In genomic region chr5:122747950-122748349, GRCm38 (mm10) we compare ENCODE assay signal across 20 mouse cellular contexts.
"Had no signal": no experiment of that assay in that cellular context is flagged by ENCODE, and none has a peak within 500 bp of the region (broad histone marks: within the 10 kb centered on the region; RNA-seq: fewer than 3 reads in every experiment).

No protein-coding gene starts in this region.

- ATAC-seq: intestine, postnatal 0 days had no signal

- DNase-seq: kidney, adult 2 months; kidney, postnatal 14 days; kidney, postnatal 4 days; left cerebral cortex, postnatal 4 days; liver, embryonic 13.5 days; midbrain, embryonic 14.5 days; retina, postnatal 1 day; right cerebral cortex, postnatal 25 days; spleen, adult 18-20 months; thymus, postnatal 25 days had no signal

- H3K4me1 ChIP-seq: limb, embryonic 12.5 days; limb, embryonic 15.5 days; liver, embryonic 13.5 days; lung, embryonic 15.5 days; megakaryocyte, embryonic 14.5 days; midbrain, embryonic 10.5 days; neural tube, embryonic 12.5 days; neural tube, embryonic 15.5 days; stomach, embryonic 15.5 days had no signal

- H3K4me3 ChIP-seq: kidney, embryonic 15.5 days; limb, embryonic 12.5 days; limb, embryonic 15.5 days; liver, embryonic 13.5 days; lung, embryonic 15.5 days; megakaryocyte, embryonic 14.5 days; midbrain, embryonic 10.5 days; neural tube, embryonic 12.5 days; neural tube, embryonic 15.5 days; stomach, embryonic 15.5 days had no signal

- H3K4me2 ChIP-seq: kidney, embryonic 15.5 days; limb, embryonic 12.5 days; limb, embryonic 15.5 days; liver, embryonic 13.5 days; lung, embryonic 15.5 days; neural tube, embryonic 12.5 days; neural tube, embryonic 15.5 days; stomach, embryonic 15.5 days had no signal

- H3K9ac ChIP-seq: kidney, embryonic 15.5 days; limb, embryonic 12.5 days; limb, embryonic 15.5 days; liver, embryonic 13.5 days; lung, embryonic 15.5 days; neural tube, embryonic 12.5 days; neural tube, embryonic 15.5 days; stomach, embryonic 15.5 days had no signal

- H3K27me3 ChIP-seq: kidney, embryonic 15.5 days; limb, embryonic 12.5 days; limb, embryonic 15.5 days; liver, embryonic 13.5 days; lung, embryonic 15.5 days; megakaryocyte, embryonic 14.5 days; neural tube, embryonic 12.5 days; neural tube, embryonic 15.5 days; stomach, embryonic 15.5 days had no signal

- H3K9me3 ChIP-seq: kidney, embryonic 15.5 days; limb, embryonic 12.5 days; limb, embryonic 15.5 days; liver, embryonic 13.5 days; lung, embryonic 15.5 days; megakaryocyte, embryonic 14.5 days; midbrain, embryonic 10.5 days; neural tube, embryonic 12.5 days; neural tube, embryonic 15.5 days; stomach, embryonic 15.5 days had no signal

- H3K27ac ChIP-seq: kidney, embryonic 15.5 days; limb, embryonic 12.5 days; limb, embryonic 15.5 days; liver, embryonic 13.5 days; lung, embryonic 15.5 days; midbrain, embryonic 10.5 days; neural tube, embryonic 12.5 days; neural tube, embryonic 15.5 days; stomach, embryonic 15.5 days had no signal
